Mouse (Mus musculus) testis, postnatal 10 days (tissue): ENCODE data around the gene Atp11a.

Source experiments
- DNase-seq: peaks from one replicate; pipeline ENCODE4 v3.0.0; 2021; ENCODE audit warnings: low spot score

Atp11a gene

DNA sequence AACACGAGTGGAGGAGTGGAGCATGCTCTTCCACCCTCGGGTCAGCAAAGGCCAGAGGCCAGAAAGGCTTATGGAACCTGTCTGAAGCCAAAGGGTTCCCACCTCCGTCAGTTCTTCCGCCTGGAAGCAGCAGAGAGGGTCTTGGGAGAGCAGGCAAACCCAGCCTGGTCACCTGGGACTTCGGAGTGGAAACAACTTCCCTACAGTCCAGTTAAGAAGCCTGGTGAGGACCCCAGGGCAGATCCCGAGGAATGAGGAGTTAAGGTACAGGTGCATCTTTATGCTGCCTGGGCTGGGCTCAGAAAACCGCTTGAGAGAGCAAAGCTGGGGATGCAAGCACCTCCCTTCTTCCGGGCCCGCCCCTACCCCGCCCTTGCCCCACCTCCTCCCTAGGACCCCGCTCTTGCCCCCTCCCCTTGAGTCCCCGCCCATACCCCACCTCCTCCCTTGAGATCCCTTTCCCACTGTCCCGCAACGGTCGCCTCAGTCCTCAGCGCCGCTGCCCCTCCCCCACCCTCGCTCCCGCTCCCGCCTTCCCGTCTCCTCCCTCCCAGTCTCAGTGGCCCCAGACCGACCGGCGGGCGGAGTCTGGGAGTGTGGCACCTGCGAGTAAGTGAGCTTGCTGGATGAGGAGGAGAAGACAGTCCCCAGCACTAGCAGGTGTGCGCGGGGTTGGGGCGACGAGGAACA is 116.7 kb downstream of the Atp11a start, which contains the start of gene Mcf2l:
Gene Mcf2l, plus strand, starts transcription at position 450 of the 690 bp plus-strand sequence.
- peak; percentile 70 for DNase-seq

GRCm38 (mm10) chr8:12874194-12874791 is 117.5 kb downstream of the Atp11a start:
- no peak for DNase-seq

GRCm38 (mm10) chr8:12874971-12875370 is 118.2 kb downstream of the Atp11a start:
- DNase-seq: no peak

- DNase-seq: no peak
Observed at GRCm38 (mm10) chr8:12877126-12877525, 120.3 kb downstream of the Atp11a start.

GRCm38 (mm10) chr8:12880163-12880562 is 123.3 kb downstream of the Atp11a start:
- no peak for DNase-seq

GRCm38 (mm10) chr8:12883051-12884004 is 126.5 kb downstream of the Atp11a start:
- DNase-seq: no peak

- DNase-seq: no peak
Observed at GRCm38 (mm10) chr8:12887772-12888435, 131.1 kb downstream of the Atp11a start.

DNA sequence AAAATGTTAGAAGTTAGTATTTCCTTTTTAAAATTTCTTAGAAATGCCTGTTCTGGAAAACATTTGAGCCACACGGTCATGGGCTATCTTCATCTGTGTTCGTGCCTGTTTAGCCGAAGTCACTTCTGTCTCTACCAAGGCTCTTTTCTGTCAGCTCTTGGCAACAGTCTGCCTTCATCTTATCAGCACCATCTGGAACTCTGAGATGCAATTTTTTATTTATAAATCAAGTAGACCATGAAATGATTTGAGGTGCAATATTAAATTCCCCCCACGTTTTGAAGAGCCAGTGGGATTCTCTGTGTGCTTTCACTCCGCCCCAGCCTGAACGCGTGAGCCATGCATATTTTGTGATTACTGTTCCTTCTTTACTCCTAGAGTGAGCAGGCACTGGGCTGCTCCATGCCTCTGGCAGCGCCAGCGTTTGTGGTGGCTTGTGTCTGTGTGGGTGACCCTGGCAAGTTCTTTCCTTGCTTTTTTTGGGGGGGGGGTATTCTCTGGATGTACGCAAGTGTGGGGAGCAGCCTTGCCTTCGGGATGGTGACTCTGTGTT is 132.3 kb downstream of the Atp11a start:
- no peak for DNase-seq

DNA sequence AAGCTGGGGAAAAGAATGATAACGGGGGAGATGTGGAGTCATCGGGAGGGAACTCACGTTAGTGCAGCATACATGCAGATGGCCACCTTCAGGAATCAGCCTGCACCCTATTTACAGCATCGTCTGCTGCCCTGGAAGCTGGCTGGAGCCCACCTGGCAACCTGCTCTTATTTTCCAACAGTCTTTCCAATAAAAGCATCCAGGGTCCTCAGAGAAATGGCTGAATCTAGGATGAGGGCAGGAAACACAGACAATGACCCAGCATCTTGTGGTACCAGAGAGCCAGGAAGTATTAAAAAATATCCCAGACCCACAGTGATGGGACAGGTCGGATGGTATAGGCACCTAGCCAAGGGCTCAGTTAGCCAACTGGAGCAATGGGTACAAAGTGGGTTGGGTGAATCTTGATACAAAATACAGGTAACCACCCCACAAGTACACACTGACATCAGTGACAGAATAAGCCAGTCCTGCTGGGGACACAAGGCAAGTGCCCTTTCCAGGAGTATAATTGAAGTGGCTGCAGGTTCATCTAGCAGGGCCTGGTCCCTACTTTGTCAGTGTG is 136.2 kb downstream of the Atp11a start:
- DNase-seq: no peak

GRCm38 (mm10) chr8:12893797-12894578 is 137.2 kb downstream of the Atp11a start:
- DNase-seq: no peak

DNA sequence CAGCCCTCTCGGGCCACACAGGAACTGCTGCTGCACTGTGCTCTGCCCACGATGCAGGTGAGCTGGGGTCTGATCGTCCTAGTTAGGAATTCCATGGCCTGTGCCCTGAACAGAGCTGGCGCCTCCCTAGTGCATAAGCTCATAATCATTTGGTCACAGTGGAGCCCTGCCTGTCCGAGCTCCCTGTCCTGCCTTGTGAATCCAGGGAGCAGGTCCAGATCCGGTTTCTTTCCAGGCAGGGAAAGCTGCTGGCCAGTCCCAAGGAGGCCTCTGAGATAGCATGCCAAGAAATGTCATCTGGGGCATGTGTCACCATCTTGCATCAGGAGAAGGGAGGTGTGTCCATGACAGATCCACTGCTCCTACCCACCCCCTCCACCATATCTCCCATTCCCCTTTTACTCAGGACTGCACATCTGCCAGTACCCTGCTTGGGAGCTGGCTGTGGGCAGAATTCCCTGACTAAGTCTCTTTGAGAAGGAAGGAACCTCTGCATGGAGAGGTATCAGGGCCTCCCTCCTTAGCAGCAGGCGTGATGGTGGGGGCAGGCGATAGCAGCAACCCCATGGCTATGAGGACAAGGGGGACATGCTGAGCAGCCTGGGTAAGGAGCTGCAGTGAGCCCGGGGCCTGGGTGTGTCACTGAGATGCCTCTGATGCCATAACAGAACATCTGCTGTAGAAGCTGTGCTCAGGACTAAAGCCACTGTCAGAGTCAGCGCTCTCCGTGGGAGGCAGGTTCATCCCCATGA is 138.1 kb downstream of the Atp11a start:
- DNase-seq: no peak

DNA sequence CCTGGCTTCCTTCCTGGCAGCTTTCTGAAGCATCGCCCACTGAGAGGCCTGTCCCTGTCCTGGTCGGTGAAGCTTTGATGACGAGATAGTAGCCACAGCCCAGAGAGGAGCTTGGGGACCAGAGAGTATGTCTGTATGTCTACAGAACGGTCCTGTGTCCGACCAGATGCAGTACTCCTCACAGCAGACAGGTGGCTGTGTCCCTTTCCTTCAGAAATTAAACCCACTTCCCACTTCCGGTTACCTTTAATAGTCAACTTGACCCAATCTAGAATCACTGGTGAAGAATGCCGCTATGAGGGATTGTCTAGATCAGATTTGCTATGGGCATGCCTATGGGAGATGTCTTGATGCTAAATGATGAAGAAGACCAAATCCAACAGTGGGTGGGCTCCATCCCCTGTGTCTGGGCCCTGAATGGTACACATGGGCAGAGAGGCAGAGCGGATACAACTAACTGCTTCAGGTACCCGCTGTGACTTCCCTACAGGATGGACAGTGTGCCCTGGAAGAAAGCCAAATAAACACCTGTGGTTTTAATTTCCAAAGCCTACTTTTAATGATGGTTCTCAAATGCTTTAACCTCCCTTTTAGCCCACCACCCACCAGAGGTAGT is 138.8 kb downstream of the Atp11a start:
- DNase-seq: no peak

GRCm38 (mm10) chr8:12896494-12897373 is 139.9 kb downstream of the Atp11a start:
- DNase-seq: peak; percentile 61

DNA sequence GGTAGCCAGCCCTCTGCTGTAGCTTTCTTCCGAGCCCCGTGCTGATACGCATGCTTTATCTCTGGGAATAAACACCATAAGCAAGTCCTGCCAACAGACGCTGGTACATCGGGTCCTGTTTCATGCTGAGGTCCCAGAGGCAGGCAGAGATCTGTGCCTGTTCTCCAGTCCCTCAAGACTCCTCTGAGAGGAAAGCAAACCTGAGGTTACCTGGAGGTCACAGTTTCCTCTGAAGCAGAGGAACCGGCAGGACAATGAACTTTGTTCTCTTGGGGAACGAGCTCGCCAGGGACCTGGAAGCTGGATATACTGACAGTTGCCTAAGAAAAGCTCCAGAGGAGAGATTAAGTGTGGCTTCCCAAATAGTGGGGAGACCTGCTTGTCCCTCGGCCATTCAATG is 141.0 kb downstream of the Atp11a start:
- no peak for DNase-seq

- no peak for DNase-seq
Observed at GRCm38 (mm10) chr8:12903790-12904415, 147.1 kb downstream of the Atp11a start.

DNA sequence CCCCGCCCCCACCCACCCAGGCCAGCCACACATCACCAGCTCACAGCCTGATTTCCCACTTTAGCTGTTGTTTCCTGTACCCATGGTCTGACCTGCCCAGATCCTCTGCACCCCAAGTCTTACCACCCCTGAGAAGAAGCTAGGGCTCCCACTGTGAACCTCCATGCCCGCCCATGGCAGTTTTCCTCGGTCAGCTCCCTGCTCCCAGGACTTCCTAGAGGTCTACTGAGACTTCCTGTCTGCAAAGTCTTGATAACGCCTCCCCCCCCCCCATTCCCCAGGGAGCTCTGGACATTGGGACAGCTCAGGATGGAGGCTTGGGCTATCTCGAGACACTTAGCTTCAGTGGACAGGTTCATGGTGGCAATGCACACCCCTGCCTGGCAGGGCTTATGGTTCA is 148.3 kb downstream of the Atp11a start:
- no peak for DNase-seq

- DNase-seq: no peak
Observed at GRCm38 (mm10) chr8:12905599-12906321, 148.9 kb downstream of the Atp11a start.
